Mouse (Mus musculus): Measurements from ENCODE around the gene Psme3. TPM values are rescaled to one million over a fixed set of nuclear protein-coding genes. Genes with fewer than 3 reads are reported as not detected.

Psme3 gene
- polyA plus RNA-seq (2017; shearing (Covaris generic)): 167 TPM

DNA sequence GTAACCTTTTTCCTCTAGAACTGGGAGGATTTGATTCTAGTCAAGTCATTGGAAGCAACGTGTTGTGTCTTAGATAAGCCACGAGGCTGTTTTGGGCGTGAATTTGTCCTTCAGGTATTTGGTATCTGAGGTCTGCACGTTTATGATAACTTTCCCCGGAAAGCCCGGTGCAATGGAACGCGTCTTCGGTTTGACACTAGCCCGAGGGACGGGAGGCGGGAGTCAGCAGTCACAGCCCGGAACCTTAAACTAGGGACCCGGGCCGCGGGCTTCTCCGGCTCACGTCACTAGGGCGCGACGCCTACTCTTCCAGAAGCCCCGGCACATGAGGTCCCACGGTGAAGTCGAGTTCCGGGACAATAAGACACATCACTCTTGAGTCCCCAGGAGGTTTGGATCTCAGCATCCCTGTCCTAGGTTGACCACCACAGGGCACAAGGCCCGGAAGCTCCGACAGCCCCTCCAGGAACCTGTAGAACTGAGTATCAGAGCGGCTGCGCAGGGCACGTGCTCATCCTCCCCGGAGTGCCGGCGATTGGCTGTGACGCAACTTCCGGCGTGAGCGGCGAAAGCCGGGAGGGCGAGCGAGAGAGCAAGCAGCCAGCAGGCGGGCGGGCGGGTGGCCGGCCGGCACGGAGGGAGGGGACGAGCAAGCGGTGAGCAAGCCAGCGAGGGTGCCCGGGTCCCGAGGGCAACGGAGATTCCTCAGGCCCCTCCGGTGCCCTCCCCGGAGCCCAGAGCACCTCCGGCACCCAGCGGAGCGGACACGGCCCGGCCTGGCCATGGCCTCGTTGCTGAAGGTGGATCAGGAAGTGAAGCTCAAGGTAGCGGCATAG, at the start of gene Psme3:
Gene Psme3, plus strand, starts transcription at position 549 of the 836 bp plus-strand sequence.

DNA sequence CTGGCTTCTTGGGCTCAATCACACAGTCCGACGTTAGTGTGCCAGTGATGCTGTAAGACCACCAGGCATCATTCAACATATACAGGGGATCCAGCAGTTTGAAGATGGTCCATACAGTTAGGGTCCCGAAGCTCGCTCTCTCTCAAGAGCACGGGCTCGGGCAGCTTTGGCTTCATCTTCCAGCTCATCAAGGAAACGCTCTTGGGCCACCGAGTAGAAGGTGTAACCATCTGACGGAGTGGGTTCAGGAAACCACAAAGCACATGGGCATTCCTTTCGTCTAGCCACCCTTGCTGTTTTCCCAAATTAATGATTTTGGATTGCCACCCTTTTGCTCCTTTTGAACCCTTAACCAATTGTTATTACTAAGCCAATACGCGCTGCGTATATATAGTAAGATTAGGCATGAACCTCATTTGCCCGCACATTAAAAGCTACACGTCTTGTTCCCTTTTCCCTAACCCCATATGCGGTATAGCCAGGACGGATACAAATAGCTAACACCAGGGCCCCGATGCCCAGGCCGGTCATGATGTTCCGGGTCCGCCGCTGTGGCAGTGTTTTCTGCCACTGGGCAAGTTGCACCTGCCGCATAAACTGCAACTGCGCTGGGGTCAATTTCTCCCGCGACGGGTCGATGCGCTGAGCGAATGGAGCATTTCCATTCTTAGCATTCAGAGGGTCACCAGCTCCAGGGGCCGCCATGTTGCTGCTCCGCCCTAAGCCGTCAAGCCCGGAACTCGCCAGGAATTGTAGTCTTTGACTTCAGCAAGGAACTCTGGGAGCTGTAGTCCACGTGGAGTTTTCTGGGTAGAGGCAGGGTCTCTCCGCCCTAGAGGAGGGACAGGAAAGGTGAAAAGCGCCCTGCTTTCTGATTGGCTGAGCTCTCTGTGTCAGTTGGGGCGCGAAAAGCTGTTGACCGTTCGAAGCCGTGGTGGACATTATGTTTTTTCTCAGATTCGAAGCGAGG, 37.5 kb upstream of the Psme3 start, which contains the start of the genes Cntd1 and Coa3:
Gene Cntd1, plus strand, starts transcription at position 790 of the 970 bp plus-strand sequence.
Gene Coa3, minus strand, starts transcription at position 892 of the 970 bp plus-strand sequence.

DNA sequence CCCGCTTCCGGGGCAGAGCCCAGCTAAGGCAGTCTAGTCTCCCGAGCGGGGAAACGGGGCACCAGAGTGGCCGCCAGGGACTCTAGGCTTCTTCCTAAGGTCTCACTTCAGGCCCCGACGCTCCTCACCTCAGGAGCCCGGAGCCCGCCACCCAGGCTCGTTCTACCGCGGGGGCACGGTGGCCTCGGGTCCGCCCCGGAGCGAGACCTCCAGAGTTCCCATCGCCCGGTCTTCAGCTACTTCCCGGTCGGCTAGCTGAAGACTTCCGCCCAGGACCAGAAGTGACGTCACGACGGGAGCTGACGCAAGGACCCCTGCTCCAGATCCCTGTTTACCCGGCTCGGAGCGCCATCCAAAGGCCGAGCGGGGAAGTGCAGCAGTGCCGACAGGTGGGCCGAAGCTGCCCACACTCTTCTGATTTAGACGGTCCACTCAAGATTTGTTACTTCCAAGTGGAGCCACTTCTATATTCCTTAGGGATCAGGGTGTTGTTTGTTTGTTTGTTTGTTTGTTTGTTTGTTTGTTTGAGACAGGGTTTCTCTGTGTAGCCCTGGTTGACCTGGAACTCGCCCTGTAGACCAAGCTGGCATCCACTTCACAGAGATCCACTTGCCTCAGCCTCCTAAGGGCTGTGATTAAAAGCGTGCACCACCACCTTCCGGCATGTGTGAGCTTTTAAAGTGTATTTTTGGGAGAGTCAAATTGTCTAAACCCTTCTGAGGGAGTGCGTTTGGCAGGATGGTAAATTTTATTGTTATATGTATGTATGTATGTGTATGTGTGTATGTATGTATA, 13.8 kb upstream of the Psme3 start, which contains the start of gene Becn1:
Gene Becn1, minus strand, starts transcription at position 283 of the 795 bp plus-strand sequence.

DNA sequence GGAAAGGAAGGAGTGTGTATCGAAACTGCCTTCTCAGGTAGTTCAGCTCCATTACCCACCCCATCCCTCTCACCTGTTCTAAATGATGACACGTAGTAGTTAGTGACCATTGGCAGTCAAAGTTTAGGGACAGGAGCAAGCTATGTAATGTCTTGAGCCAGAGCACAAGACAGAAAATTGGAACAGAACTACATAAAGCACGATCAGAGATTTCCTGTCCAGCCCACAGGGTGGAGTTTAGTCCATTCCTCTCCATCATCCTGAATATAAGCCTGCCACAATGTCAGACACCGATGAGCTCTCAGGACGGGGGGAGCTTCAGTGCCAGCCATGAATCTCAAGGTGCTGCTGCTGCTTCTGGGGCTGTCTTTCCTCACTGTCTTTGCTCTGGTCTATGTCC, 8.8 kb downstream of the Psme3 start, which contains the start of gene Aoc2:
Gene Aoc2, plus strand, starts transcription at position 301 of the 400 bp plus-strand sequence.

DNA sequence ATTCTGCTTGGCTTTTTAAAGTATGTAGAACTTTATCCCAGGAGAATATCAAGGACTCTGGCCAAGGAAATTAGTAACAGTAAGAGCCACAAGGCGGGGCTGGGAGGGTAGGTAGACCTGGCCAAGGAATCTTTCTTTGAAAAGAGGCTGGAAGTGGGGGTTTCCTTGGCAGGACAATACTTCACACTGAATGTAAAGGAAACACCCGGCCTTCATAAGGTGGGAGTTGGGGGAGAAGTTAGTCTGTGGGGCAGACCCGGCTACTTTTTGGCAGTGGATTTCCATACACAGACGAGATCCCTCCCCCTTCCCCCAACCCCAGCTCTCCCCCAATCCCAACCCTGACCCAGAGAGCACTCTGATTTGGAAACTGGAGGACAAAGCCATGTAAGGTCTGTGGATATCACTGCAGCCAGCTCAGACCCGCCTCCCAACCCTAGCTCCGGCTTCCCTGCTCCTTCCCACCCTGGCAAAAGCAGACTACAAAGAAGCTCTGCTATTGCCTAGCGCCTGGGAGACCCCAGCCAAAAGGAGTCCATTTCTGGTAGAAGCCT, 14.4 kb downstream of the Psme3 start, which contains the start of gene Aoc3:
Gene Aoc3, plus strand, starts transcription at position 235 of the 554 bp plus-strand sequence.

DNA sequence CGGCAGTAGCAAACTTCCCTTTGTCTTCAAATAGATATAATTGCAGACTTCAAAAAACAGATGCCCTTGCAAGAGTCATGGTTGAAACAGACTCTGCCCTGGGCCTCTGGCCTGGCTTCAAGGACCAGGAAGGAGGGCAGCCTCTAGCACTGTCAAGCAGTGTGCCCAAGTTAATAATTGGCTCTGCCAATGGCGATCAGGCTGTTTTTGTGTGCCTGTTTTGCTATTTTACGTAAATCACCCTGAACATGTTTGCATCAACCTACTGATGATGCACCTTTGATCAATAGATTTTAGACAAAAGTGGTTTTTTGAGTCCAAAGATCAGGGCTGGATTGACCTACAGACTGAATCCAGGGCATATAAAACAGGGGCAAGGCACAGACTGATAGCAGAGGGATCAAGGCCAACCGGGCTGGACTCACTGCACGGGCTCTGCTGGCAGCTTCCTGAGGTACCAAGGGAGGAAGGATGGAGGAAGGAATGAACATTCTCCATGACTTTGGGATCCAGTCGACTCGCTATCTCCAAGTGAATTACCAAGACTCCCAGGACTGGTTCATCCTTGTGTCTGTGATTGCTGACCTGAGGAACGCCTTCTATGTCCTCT, 51.4 kb downstream of the Psme3 start, which contains the start of gene G6pc:
Gene G6pc, plus strand, starts transcription at position 236 of the 610 bp plus-strand sequence.

Other genes with a start within 250 kb of the Psme3 start
- gene Naglu, start 246.2 kb upstream of the Psme3 start, polyA plus RNA-seq (2017; shearing (Covaris generic)): 6.4 TPM
- 0.38 TPM for gene Hsd17b1, start 237.8 kb upstream of the Psme3 start, polyA plus RNA-seq (2017; shearing (Covaris generic))
- gene Coasy, start 233.6 kb upstream of the Psme3 start, polyA plus RNA-seq (2017; shearing (Covaris generic)): 12.0 TPM
- gene Mlx, start 228.9 kb upstream of the Psme3 start, polyA plus RNA-seq (2017; shearing (Covaris generic)): 46.3 TPM
- gene Psmc3ip, start 220.8 kb upstream of the Psme3 start, polyA plus RNA-seq (2017; shearing (Covaris generic)): 2.1 TPM
- 42.1 TPM for gene Retreg3, start 196.3 kb upstream of the Psme3 start, polyA plus RNA-seq (2017; shearing (Covaris generic))
- gene Tubg1, start 196.3 kb upstream of the Psme3 start, polyA plus RNA-seq (2017; shearing (Covaris generic)): 11.4 TPM
- 0.27 TPM for gene Tubg2, start 160.3 kb upstream of the Psme3 start, polyA plus RNA-seq (2017; shearing (Covaris generic))
- gene Cntnap1, start 145.7 kb upstream of the Psme3 start, polyA plus RNA-seq (2017; shearing (Covaris generic)): 0.11 TPM
- not detected for gene Plekhh3, start 144.9 kb upstream of the Psme3 start, polyA plus RNA-seq (2017; shearing (Covaris generic))
- not detected for gene Ccr10, start 140.8 kb upstream of the Psme3 start, polyA plus RNA-seq (2017; shearing (Covaris generic))
- gene Ezh1, start 89.8 kb upstream of the Psme3 start, polyA plus RNA-seq (2017; shearing (Covaris generic)): 87.5 TPM
- gene Ramp2, start 70.2 kb upstream of the Psme3 start, polyA plus RNA-seq (2017; shearing (Covaris generic)): 2.8 TPM
- 87.7 TPM for gene Vps25, start 62.5 kb upstream of the Psme3 start, polyA plus RNA-seq (2017; shearing (Covaris generic))
- gene Wnk4, start 55.6 kb upstream of the Psme3 start, polyA plus RNA-seq (2017; shearing (Covaris generic)): 0.30 TPM
- gene Cntd1, start 37.2 kb upstream of the Psme3 start, polyA plus RNA-seq (2017; shearing (Covaris generic)): not detected
- gene Coa3, start 37.1 kb upstream of the Psme3 start, polyA plus RNA-seq (2017; shearing (Covaris generic)): 48.4 TPM
- 206 TPM for gene Becn1, start 13.9 kb upstream of the Psme3 start, polyA plus RNA-seq (2017; shearing (Covaris generic))
- 3.3 TPM for gene Aoc2, start 8.8 kb downstream of the Psme3 start, polyA plus RNA-seq (2017; shearing (Covaris generic))
- gene Aoc3, start 14.4 kb downstream of the Psme3 start, polyA plus RNA-seq (2017; shearing (Covaris generic)): not detected
- gene G6pc, start 51.3 kb downstream of the Psme3 start, polyA plus RNA-seq (2017; shearing (Covaris generic)): not detected
- 26.2 TPM for gene Aarsd1, start 101.4 kb downstream of the Psme3 start, polyA plus RNA-seq (2017; shearing (Covaris generic))
- 3.5 TPM for gene Gm27029, start 108.6 kb downstream of the Psme3 start, polyA plus RNA-seq (2017; shearing (Covaris generic))
- 33.8 TPM for gene Rundc1, start 108.9 kb downstream of the Psme3 start, polyA plus RNA-seq (2017; shearing (Covaris generic))
- gene Ptges3l, start 109.1 kb downstream of the Psme3 start, polyA plus RNA-seq (2017; shearing (Covaris generic)): 4.8 TPM
- 323 TPM for gene Rpl27, start 126.1 kb downstream of the Psme3 start, polyA plus RNA-seq (2017; shearing (Covaris generic))
- 127 TPM for gene Ifi35, start 132.2 kb downstream of the Psme3 start, polyA plus RNA-seq (2017; shearing (Covaris generic))
- 0.27 TPM for gene Rnd2, start 148.8 kb downstream of the Psme3 start, polyA plus RNA-seq (2017; shearing (Covaris generic))
- 0.62 TPM for gene Vat1, start 150.0 kb downstream of the Psme3 start, polyA plus RNA-seq (2017; shearing (Covaris generic))
- 2.2 TPM for gene Brca1, start 235.7 kb downstream of the Psme3 start, polyA plus RNA-seq (2017; shearing (Covaris generic))
- gene Nbr1, start 235.9 kb downstream of the Psme3 start, polyA plus RNA-seq (2017; shearing (Covaris generic)): 136 TPM